Mouse (Mus musculus) embryonic facial prominence, embryonic 10.5 days (tissue): ENCODE data around the gene Mkln1. TPM values are rescaled to one million over a fixed set of nuclear protein-coding genes. Genes with fewer than 3 reads are reported as not detected.
A peak's percentile ranks its signal among the peaks of the same experiment; 100 is the strongest.
"Not testable (repeated sequence)": the region's sequence is repeated elsewhere in the genome, so short reads cannot be mapped to it uniquely, and the experiment has no call there.

Source experiments
- DNase-seq: peaks from one replicate; pipeline ENCODE4 v3.0.0-alpha.2; 2017; ENCODE audit warnings: low spot score
- H3K27ac ChIP-seq: fragments of 300-500 bp; sonication (generic); replicated peaks from 2 replicates; pipeline ENCODE4 v1.5.1; 2016; ENCODE audit warnings: mild to moderate bottlenecking
- H3K27me3 ChIP-seq: fragments of 300-500 bp; sonication (generic); replicated peaks from 2 replicates; pipeline ENCODE4 v1.6.1; 2016; ENCODE audit warnings: low read depth, mild to moderate bottlenecking; ENCODE audit not compliant: poor library complexity, severe bottlenecking
- H3K36me3 ChIP-seq: fragments of 300-500 bp; sonication (generic); replicated peaks from 2 replicates; pipeline ENCODE4 v1.6.1; 2016; ENCODE audit warnings: mild to moderate bottlenecking, moderate library complexity
- H3K4me1 ChIP-seq: fragments of 300-500 bp; sonication (generic); 2 replicates; pipeline ENCODE4 v1.6.1; 2016
- H3K4me3 ChIP-seq: fragments of 300-500 bp; sonication (generic); 2 replicates; pipeline ENCODE4 v1.5.1; 2016; ENCODE audit warnings: mild to moderate bottlenecking, moderate library complexity
- H3K9me3 ChIP-seq: fragments of 300-500 bp; sonication (generic); 2 replicates; pipeline ENCODE4 v1.6.1; 2016; ENCODE audit warnings: mild to moderate bottlenecking
- WGBS: fragments of 180-500 bp; shearing (Covaris S2); methylation state at CpG from one replicate; pipeline ENCODE4 v1.1.7; 2016; 5-methylcytosine and 5-hydroxymethylcytosine counted together
- polyA plus RNA-seq: library from polyadenylated mRNA; unstranded; fragments of >200 nt; fragmentation: Nextera tagmentation; extraction: Ambion mirVana; gene quantifications from 2 replicates; pipeline ENCODE4 v1.2.1, GENCODE M21; 2016

The Mkln1 gene
- polyA plus RNA-seq, 1 experiment from 2014 or later, result 210 TPM

GRCm38 (mm10) chr6:31540018-31540417, 141.5 kb downstream of the Mkln1 start:
- WGBS, result 90% methylated on average over 6 of the region's 6 CpGs

GRCm38 (mm10) chr6:31544318-31544717, 145.8 kb downstream of the Mkln1 start:
- DNase-seq, result no peak
- Histone ChIP-seq H3K4me3 (no peak overlapping the region), H3K27me3 (no peaks in the 10 kb centered on the region), H3K27ac (no peak overlapping the region), H3K36me3 (0 out of 2 replicates have a peak, but pooled peaks cover 6% of the 10 kb centered on the region), H3K9me3 (no peaks in the 10 kb centered on the region), H3K4me1 (peaks cover 25% of the 10 kb centered on the region)
- WGBS, result 72% methylated on average over 4 of the region's 4 CpGs

More at GRCm38 (mm10) chr6:31540018-31540417, 141.5 kb downstream of the Mkln1 start:
- Histone ChIP-seq H3K27me3 (no peaks in the 10 kb centered on the region), H3K27ac (no peak overlapping the region), H3K36me3 (0 out of 2 replicates have a peak, but pooled peaks cover 6% of the 10 kb centered on the region), H3K4me1 (peaks cover 17% of the 10 kb centered on the region), H3K9me3 (no peaks in the 10 kb centered on the region), H3K4me3 (no peak overlapping the region)
- DNase-seq, result no peak

GRCm38 (mm10) chr6:31549361-31550051, 151.0 kb downstream of the Mkln1 start:
- H3K9me3 ChIP-seq, result no peaks in the 10 kb centered on the region
- DNase-seq, result no peak
- 70% methylated on average over 5 of the region's 5 CpGs for WGBS
- peaks cover 34% of the 10 kb centered on the region for H3K4me1 ChIP-seq
- no peak overlapping the region for H3K27ac ChIP-seq
- H3K27me3 ChIP-seq, result no peaks in the 10 kb centered on the region
- no peaks in the 10 kb centered on the region for H3K36me3 ChIP-seq
- H3K4me3 ChIP-seq, result no peak overlapping the region

DNA sequence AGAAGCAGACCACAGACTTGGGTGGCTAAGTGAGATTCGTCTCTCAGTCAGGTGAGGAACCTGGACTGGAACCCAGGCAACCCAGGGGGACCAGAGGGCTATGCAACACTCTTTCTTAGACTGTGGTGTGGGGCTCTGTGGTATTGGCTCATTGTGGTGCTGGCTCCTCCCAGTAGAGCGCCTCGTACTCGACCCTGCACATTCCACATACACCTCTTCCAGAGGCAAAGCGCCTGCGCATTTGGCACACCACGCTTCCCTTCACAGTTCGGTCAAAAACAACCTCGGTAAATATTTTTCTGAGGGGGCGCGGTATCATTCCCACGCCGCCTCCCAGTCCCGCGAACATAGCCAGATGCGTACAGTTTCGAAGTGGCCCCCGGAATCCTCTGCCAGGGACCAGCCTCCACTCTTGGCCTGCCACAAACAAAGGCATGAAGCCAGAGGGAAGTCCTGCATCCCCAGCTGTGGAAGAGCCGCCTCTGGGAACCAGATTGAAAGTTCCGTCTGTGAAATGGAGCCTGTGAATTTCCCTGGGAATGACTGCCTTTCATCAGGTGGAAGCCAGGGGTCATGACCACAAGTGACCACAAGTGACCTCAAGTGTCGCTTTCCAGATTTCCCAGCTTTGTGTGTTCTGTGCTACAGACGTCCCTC, 152.5 kb downstream of the Mkln1 start:
- DNase-seq, result peak; percentile 17
- no peaks in the 10 kb centered on the region for H3K9me3 ChIP-seq
- no peaks in the 10 kb centered on the region for H3K36me3 ChIP-seq
- 66% methylated on average over 22 of the region's 22 CpGs for WGBS
- H3K27me3 ChIP-seq, result no peaks in the 10 kb centered on the region
- H3K27ac ChIP-seq, result no peak overlapping the region; the same call in 1 of the 2 replicates
- H3K4me3 ChIP-seq, result no peak overlapping the region
- peaks cover 29% of the 10 kb centered on the region for H3K4me1 ChIP-seq

DNA sequence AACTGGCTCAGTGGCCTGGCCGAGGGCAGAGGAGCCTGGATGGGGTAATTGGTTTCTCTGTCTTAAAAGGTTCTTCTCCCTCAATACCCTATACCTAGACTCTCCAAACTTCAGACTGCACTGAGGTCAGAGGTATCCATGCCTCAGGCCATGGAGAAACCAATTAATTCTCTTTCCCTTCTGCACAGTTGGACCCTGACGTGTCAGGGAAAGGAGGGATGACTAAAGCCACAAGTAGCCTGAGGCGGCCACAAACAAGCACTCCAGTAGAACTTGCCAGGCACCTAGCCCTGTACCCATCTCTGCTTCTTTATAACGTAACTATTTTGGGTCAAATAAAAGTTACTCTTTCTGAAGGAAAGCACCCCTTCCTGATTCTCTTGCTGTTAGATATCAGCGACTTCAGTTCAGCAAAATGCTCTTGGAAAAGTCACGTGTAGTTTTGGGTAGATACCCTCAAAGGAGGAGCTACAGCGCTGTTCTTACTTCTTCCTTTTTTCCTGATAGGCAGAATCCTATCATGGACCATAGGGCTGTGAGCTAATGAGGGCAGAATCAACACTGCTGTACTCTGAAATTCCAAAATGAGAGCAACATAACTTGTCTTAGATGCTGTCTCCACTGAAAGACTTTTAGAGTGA, 158.0 kb downstream of the Mkln1 start:
- 81% methylated on average over 7 of the region's 7 CpGs for WGBS

DNA sequence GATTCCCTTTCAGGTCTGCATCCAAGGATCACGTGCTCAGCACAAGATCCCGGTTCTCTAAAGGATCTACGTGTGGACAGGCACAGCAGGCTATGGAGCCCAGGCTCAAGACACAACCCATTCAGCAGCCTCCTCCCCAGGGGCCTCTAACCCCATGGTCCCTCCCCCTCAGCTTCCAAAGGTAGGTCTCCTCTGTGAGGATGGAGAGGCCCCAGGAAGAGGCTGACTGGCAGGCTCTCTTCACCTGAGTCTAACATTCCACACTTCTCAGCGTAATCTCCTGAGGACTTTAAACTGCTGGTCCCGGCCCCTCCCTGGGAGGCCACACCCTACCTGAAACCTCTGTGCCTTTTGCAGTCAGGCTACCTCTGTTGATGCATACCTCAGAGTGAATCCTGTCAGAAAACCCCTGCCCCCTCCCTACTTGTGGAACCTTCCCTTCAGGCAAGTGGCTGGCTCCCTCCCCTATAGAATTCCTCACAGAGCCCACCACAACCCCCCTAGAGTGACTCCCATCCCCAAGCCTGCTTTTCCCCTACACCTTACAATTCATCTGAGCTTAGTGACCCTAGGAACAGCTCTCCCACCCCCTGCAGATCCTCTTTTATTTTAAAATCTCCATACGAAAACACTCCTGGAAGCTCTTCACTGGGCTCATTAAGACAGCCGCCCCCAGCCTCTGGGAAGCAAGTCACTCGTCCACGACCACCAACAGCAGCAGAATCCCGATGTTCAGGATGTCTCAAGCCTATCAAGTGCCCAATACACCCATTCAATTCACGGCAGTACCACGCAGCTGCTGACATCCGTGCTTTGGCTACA, 161.8 kb downstream of the Mkln1 start:
- no peaks in the 10 kb centered on the region for H3K36me3 ChIP-seq
- peak; percentile 21 for DNase-seq
- H3K4me3 ChIP-seq, result peak overlapping the region; percentile 20; the same call in 1 of the 2 replicates
- H3K4me1 ChIP-seq, result peaks cover 56% of the 10 kb centered on the region
- H3K27me3 ChIP-seq, result peaks cover 73% of the 10 kb centered on the region
- WGBS, result 6% methylated on average over 13 of the region's 13 CpGs
- H3K27ac ChIP-seq, result peak overlapping the region; percentile 40; the same call in 1 of the 2 replicates
- no peaks in the 10 kb centered on the region for H3K9me3 ChIP-seq

More for the DNA sequence above, 158.0 kb downstream of the Mkln1 start:
- H3K27ac ChIP-seq, result no peak overlapping the region
- H3K27me3 ChIP-seq, result peaks cover 35% of the 10 kb centered on the region
- H3K4me1 ChIP-seq, result peaks cover 24% of the 10 kb centered on the region
- no peaks in the 10 kb centered on the region for H3K9me3 ChIP-seq
- no peak overlapping the region for H3K4me3 ChIP-seq
- no peak for DNase-seq
- no peaks in the 10 kb centered on the region for H3K36me3 ChIP-seq

DNA sequence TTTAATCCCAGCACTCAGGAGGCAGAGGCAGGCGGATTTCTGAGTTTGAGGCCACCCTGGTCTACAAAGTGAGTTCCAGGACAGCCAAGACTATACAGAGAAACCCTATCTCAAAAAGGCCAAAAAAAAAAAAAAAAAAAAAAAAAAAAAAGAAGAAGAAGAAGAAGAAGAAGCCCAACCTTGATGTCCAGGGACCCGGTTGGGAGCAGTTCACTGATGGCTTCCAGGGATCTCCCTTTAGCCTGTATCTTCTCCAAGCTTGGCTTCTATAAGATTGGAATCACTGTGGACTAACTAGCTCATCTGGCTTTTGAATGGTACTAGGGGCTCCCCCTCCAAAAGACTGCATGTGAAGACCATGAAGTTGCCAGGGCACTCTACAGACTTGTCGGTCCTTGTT, 163.4 kb downstream of the Mkln1 start:
- Histone ChIP-seq H3K27me3 (peaks cover 87% of the 10 kb centered on the region), H3K4me1 (peaks cover 56% of the 10 kb centered on the region), H3K4me3 (peak overlapping the region; percentile 63)
- 35% methylated on average over 3 of the region's 3 CpGs for WGBS
- not testable (repeated sequence) for DNase-seq, H3K36me3 ChIP-seq, H3K27ac ChIP-seq, H3K9me3 ChIP-seq

DNA sequence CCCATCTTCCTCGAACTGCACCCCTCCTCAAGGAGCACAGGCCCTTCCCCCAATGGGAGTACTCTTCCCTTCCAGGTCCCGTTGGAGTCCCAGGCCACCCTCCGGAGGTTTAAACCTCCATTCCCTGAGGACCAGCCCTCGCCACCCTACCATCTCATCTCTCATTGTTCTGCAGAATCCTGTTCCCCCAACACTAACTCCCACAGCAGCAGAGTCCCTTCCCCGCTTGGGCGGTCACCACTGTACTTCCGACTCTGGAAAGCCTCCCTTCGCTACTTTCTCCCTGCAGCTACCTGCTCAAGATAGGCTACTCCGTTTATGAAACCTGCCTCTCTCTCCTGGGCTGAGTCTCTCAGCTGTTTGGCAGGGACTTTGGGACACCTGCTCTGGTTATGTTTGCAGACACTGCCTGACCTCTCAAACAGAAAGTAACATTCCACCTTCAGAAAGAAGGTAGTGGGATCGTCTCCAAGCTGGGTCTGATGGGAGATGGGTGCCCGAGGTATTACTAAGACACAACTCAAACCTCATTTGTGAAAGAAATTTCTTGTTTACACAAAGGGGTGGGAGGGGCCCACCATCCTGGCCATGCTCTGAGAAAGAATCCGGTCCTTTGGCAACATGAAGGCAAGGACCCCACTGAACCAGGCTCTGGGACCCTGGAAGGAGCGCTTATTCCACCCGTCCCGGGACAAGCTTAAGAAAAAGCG, 164.0 kb downstream of the Mkln1 start:
- Histone ChIP-seq H3K4me1 (peaks cover 61% of the 10 kb centered on the region), H3K9me3 (no peaks in the 10 kb centered on the region), H3K27me3 (peaks cover 93% of the 10 kb centered on the region), H3K27ac (peak overlapping the region; percentile 84), H3K4me3 (peak overlapping the region; percentile 63), H3K36me3 (no peaks in the 10 kb centered on the region)
- peak; percentile 34 for DNase-seq
- 3% methylated on average over 16 of the region's 16 CpGs for WGBS

GRCm38 (mm10) chr6:31563235-31564181, 165.0 kb downstream of the Mkln1 start, which contains the start of gene Podxl:
Gene Podxl, minus strand, starts transcription at chr6:31563981.
- H3K4me3 ChIP-seq, result peak within 1 kb of the TSS; percentile 63
- peaks cover 69% of the 10 kb centered on the region for H3K4me1 ChIP-seq
- peak; percentile 91 for DNase-seq
- peak within 1 kb of the TSS; percentile 84 for H3K27ac ChIP-seq
- peaks cover 98% of the 10 kb centered on the region for H3K27me3 ChIP-seq
- WGBS, result under 1% methylated on average over 91 of the region's 91 CpGs
- H3K9me3 ChIP-seq, result no peaks in the 10 kb centered on the region
- no peaks in the 10 kb centered on the region for H3K36me3 ChIP-seq

DNA sequence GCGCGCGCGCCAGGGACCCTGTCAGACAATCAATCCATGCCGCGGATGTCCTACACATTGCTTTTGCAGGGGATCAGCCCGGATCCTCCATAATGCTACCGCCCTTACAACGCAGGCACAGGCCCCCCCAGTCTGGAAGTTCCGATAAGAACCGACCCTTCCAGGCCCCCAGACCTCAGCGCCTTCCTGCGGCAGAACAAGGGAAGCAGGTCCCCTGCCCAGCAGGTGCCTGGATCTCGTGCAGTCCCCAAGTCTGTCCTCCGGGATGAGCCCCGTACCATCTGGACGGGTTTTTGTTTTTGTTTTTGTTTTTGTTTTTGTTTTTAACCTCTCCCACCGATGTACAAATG, 165.6 kb downstream of the Mkln1 start:
- Histone ChIP-seq H3K27me3 (peaks cover 97% of the 10 kb centered on the region), H3K9me3 (no peaks in the 10 kb centered on the region), H3K4me1 (peaks cover 69% of the 10 kb centered on the region), H3K4me3 (peak overlapping the region; percentile 63), H3K36me3 (no peaks in the 10 kb centered on the region), H3K27ac (peak overlapping the region; percentile 84)
- DNase-seq, result no peak
- under 1% methylated on average over 18 of the region's 18 CpGs for whole genome bisulfite sequencing

DNA sequence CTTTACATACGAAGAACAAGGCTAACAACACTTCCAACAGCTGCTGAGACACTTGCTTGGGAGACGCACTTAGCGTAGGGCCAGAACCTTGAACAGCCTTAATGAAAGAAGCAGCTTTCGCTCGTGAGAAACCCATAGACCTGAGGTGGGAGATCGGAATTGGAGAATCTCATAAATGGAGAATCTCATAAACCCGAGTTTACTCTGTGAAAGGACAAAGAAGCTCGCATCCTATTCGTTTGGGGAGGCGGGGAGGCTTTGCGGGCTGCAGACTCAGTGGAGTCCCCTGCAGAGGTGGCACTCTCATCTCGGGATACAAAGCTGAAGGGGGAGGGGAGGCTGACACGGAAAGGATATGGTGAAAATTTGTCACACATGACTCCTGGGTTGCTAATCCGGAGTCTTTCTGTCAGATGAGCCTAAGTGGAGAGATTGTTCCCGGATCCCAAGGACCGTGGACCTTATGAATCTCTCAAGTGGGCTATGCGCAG, 166.4 kb downstream of the Mkln1 start:
- H3K4me3 ChIP-seq, result peak overlapping the region; percentile 63
- H3K27me3 ChIP-seq, result peaks cover 97% of the 10 kb centered on the region
- peaks cover 65% of the 10 kb centered on the region for H3K4me1 ChIP-seq
- under 1% methylated on average over 17 of the region's 17 CpGs for WGBS
- H3K9me3 ChIP-seq, result no peaks in the 10 kb centered on the region
- no peaks in the 10 kb centered on the region for H3K36me3 ChIP-seq
- DNase-seq, result peak; percentile 46
- H3K27ac ChIP-seq, result 0 out of 2 replicates have a peak overlapping the region, but pooled peaks have one; percentile 30
